Comparison of ENCODE assay signal across 9 mouse cellular contexts in the genomic region with DNA sequence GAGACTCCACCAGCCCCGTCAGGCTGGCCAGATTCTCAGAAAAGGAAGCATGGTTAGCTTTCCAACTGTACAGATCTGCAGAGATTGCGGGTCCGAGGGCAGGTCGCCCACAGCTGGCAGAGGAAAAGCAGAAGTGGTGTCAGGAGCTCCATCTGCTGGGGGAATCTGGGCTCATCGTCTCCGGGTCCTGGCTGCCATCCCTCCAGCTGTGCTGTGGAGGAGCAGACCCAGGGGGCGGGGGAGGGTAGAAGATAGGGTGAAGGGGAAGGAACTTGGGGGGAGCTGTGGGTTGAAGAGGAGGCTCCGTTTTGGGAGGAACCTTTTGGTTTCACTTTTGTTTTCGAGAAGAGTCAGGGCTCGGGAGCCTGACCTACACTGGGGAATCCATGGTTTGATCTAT.
A peak's percentile ranks its signal among the peaks of the same experiment; 100 is the strongest.
DNase-seq lines count a peak whose midpoint lies in the region; ATAC-seq and TF ChIP-seq lines count a peak whose summit lies in the region.
"Had no signal": no experiment of that assay in that cellular context is flagged by ENCODE, and none has a peak within 500 bp of the region (broad histone marks: within the 10 kb centered on the region; RNA-seq: fewer than 3 reads in every experiment).

No protein-coding gene starts in this region.

- no peak overlapping the region for H3K27ac ChIP-seq in kidney, adult 2 months (ENCODE audit: insufficient read depth, low read depth, low read length)
- H3K27ac ChIP-seq in MEL (ENCODE audit: control insufficient read depth, low read depth, low read length), result no peak overlapping the region
- H3K27ac ChIP-seq in intestine, postnatal 0 days (ENCODE audit: low read depth, low read length), result no peak overlapping the region
- no peak overlapping the region for H3K27ac ChIP-seq in small intestine, adult 2 months (ENCODE audit: insufficient read depth, low read depth, low read length)
- H3K27ac ChIP-seq in hindbrain, postnatal 0 days, result no peak overlapping the region
- H3K27ac ChIP-seq: heart, embryonic 13.5 days had no signal

- peak; percentile 36 for TF ChIP-seq RAD21 in MEL (IDR thresholded peaks at IDR 0.05; ENCODE audit: low read depth, low read length)

- no peaks in the 10 kb centered on the region for H3K4me1 ChIP-seq in kidney, adult 2 months (ENCODE audit: control insufficient read depth, insufficient read depth, low read length)
- H3K4me1 ChIP-seq in MEL (ENCODE audit: control insufficient read depth in 1 of 2, insufficient read depth in 2 of 2, low read length in 2 of 2), result peaks cover 0 to 5% of the 10 kb centered on the region in 2 experiments; a peak in 1 of 4 replicates
- H3K4me1 ChIP-seq in intestine, postnatal 0 days (replicated peaks; ENCODE audit: control insufficient read depth, insufficient read depth, low read length), result no peaks in the 10 kb centered on the region
- H3K4me1 ChIP-seq in small intestine, adult 2 months (ENCODE audit: control insufficient read depth, insufficient read depth, insufficient read length, low read length), result no peaks in the 10 kb centered on the region; the same call in 1 of the 2 replicates
- no peaks in the 10 kb centered on the region for H3K4me1 ChIP-seq in hindbrain, postnatal 0 days (ENCODE audit: insufficient read depth, low read length)
- H3K4me1 ChIP-seq: heart, embryonic 13.5 days had no signal

- no peaks in the 10 kb centered on the region for H3K36me3 ChIP-seq in kidney, adult 2 months (ENCODE audit: control insufficient read depth, insufficient read depth, low read length)
- no peaks in the 10 kb centered on the region for H3K36me3 ChIP-seq in MEL (ENCODE audit: control insufficient read depth in 1 of 2, insufficient read depth in 2 of 2, low read length in 2 of 2)
- H3K36me3 ChIP-seq in intestine, postnatal 0 days (ENCODE audit: control insufficient read depth, insufficient read depth), result no peaks in the 10 kb centered on the region; the same call in 1 of the 2 replicates
- H3K36me3 ChIP-seq in small intestine, adult 2 months (ENCODE audit: control insufficient read depth, insufficient read depth, low read length), result no peaks in the 10 kb centered on the region
- H3K36me3 ChIP-seq in hindbrain, postnatal 0 days (ENCODE audit: insufficient read depth, low read length), result 0 out of 2 replicates have a peak, but pooled peaks cover 7% of the 10 kb centered on the region

- no peaks in the 10 kb centered on the region for H3K27me3 ChIP-seq in kidney, adult 2 months (replicated peaks; ENCODE audit: control insufficient read depth, insufficient read depth, low read length)
- no peaks in the 10 kb centered on the region for H3K27me3 ChIP-seq in MEL (ENCODE audit: control insufficient read depth in 1 of 2, insufficient read depth in 2 of 2, low read length in 2 of 2)
- H3K27me3 ChIP-seq in intestine, postnatal 0 days (replicated peaks; ENCODE audit: control insufficient read depth, insufficient read depth, low read length), result no peaks in the 10 kb centered on the region
- no peaks in the 10 kb centered on the region for H3K27me3 ChIP-seq in small intestine, adult 2 months (ENCODE audit: control insufficient read depth, insufficient read depth, low read length)
- H3K27me3 ChIP-seq in hindbrain, postnatal 0 days (ENCODE audit: insufficient read depth, low read length), result no peaks in the 10 kb centered on the region
- H3K27me3 ChIP-seq: heart, embryonic 13.5 days had no signal

- peak overlapping the region; percentile 40; the same call in 1 of the 2 replicates for H3K4me3 ChIP-seq in kidney, adult 2 months (ENCODE audit: insufficient read depth, low read depth, low read length)
- H3K4me3 ChIP-seq in MEL (ENCODE audit: control insufficient read depth in 1 of 2, insufficient read depth in 1 of 2, low read depth in 2 of 2, low read length in 2 of 2), result peak overlapping the region; percentile 59 to 79
- no peak overlapping the region for H3K4me3 ChIP-seq in intestine, postnatal 0 days (ENCODE audit: low read depth, low read length)
- H3K4me3 ChIP-seq in small intestine, adult 2 months (ENCODE audit: low read depth, low read length), result peak overlapping the region; percentile 61
- H3K4me3 ChIP-seq in hindbrain, postnatal 0 days (ENCODE audit: low read length), result no peak overlapping the region
- H3K4me3 ChIP-seq: heart, embryonic 13.5 days had no signal

- peak overlapping the region; percentile 27; the same call in 1 of the 2 replicates for H3K4me2 ChIP-seq in intestine, postnatal 0 days (replicated peaks; ENCODE audit: low read depth)
- H3K4me2 ChIP-seq in hindbrain, postnatal 0 days (ENCODE audit: low read depth, low read length), result no peak overlapping the region
- H3K4me2 ChIP-seq: heart, embryonic 13.5 days had no signal

- H3K9ac ChIP-seq in MEL (ENCODE audit: control insufficient read depth, low read depth, low read length, poor library complexity, severe bottlenecking), result peak overlapping the region; percentile 59
- H3K9ac ChIP-seq in intestine, postnatal 0 days (ENCODE audit: low read depth, low read length), result no peak overlapping the region
- H3K9ac ChIP-seq in hindbrain, postnatal 0 days (replicated peaks; ENCODE audit: low read length), result no peak overlapping the region
- H3K9ac ChIP-seq: heart, embryonic 13.5 days had no signal

- TF ChIP-seq CTCF in kidney, adult 2 months (conservative IDR thresholded peaks at IDR 0.05; ENCODE audit: insufficient read depth, insufficient read length, low read depth, low read length), result 0 out of 2 replicates have a peak, but pooled peaks have one; percentile 10
- TF ChIP-seq CTCF in MEL (IDR thresholded peaks at IDR 0.05 in 2 of 3, conservative IDR thresholded peaks at IDR 0.05 in 1 of 3; ENCODE audit: control insufficient read depth in 1 of 3, insufficient read depth in 1 of 3, low read depth in 2 of 3, low read length in 3 of 3, poor library complexity in 1 of 3, severe bottlenecking in 1 of 3), result peak; percentile 28 to 78 (median 76); a peak in 5 of 6 replicates
- peak; percentile 53 for TF ChIP-seq CTCF in intestine, postnatal 0 days (IDR thresholded peaks at IDR 0.05; ENCODE audit: low read depth)
- no peak for TF ChIP-seq CTCF in small intestine, adult 2 months (IDR thresholded peaks at IDR 0.05; ENCODE audit: extremely low read depth, insufficient read length, insufficient replicate concordance, low read depth, low read length)
- TF ChIP-seq CTCF in hindbrain, postnatal 0 days (IDR thresholded peaks at IDR 0.05; ENCODE audit: low read depth), result no peak

- H3K9me3 ChIP-seq in MEL (replicated peaks; ENCODE audit: insufficient read depth, low read length), result no peaks in the 10 kb centered on the region
- no peaks in the 10 kb centered on the region for H3K9me3 ChIP-seq in intestine, postnatal 0 days (ENCODE audit: control insufficient read depth)
- no peaks in the 10 kb centered on the region for H3K9me3 ChIP-seq in hindbrain, postnatal 0 days (ENCODE audit: low read length)
- H3K9me3 ChIP-seq: heart, embryonic 13.5 days had no signal

- WGBS in kidney, adult 2 months, result 53% methylated on average over 10 of the region's 10 CpGs
- 58% methylated on average over 10 of the region's 10 CpGs for WGBS in intestine, postnatal 0 days
- 23% methylated on average over 10 of the region's 10 CpGs for WGBS in small intestine, adult 2 months
- 74% methylated on average over 10 of the region's 10 CpGs for WGBS in hindbrain, postnatal 0 days

- no peak for ATAC-seq in intestine, postnatal 0 days
- ATAC-seq in hindbrain, postnatal 0 days, result no peak

- no peaks in the 10 kb centered on the region for H3K79me2 ChIP-seq in MEL (ENCODE audit: control insufficient read depth, insufficient read depth, low read length, poor library complexity)

- TF ChIP-seq EP300 in MEL (IDR thresholded peaks at IDR 0.05; ENCODE audit: low read depth in 1 of 2, low read length in 2 of 2), result peak in 1 of 2 experiments; percentile 70; a peak in 2 of 4 replicates

- TF ChIP-seq POLR2A in kidney, adult 2 months (IDR thresholded peaks at IDR 0.05; ENCODE audit: low read depth, low read length), result no peak
- no peak for TF ChIP-seq POLR2A in MEL (IDR thresholded peaks at IDR 0.05; ENCODE audit: control insufficient read depth in 1 of 2, insufficient read depth in 1 of 2, low read depth in 1 of 2, low read length in 2 of 2, poor library complexity in 1 of 2)
- no peak for TF ChIP-seq POLR2A in small intestine, adult 2 months (IDR thresholded peaks at IDR 0.05; ENCODE audit: low read depth, low read length)

- no peak for DNase-seq in kidney, adult 2 months
- DNase-seq in kidney, adult 18-20 months, result no peak
- peak; percentile 90 for DNase-seq in MEL (ENCODE audit: low read depth, low spot score)
- no peak for DNase-seq in frontal cortex, postnatal 25 days (ENCODE audit: low spot score in 2 of 2)
- no peak for DNase-seq in right cerebral cortex, postnatal 4 days
- no peak for DNase-seq in hindbrain, postnatal 0 days (ENCODE audit: low spot score)

TF ChIP-seq in MEL, 35 proteins besides CTCF, POLR2A, EP300 and RAD21 (continues in another document):
- peak; percentile 82 for TF ChIP-seq MAZ (IDR thresholded peaks at IDR 0.05; ENCODE audit: low read depth, low read length)
- peak; percentile 26; the same call in 1 of the 2 replicates for TF ChIP-seq MAX (IDR thresholded peaks at IDR 0.05; ENCODE audit: low read length)
- no peak for TF ChIP-seq ZKSCAN1 (IDR thresholded peaks at IDR 0.05; ENCODE audit: low read depth, low read length)
- no peak for TF ChIP-seq KAT2A (conservative IDR thresholded peaks at IDR 0.05; ENCODE audit: low read depth, low read length)
- peak; percentile 45; the same call in 1 of the 2 replicates for TF ChIP-seq ELF1 (IDR thresholded peaks at IDR 0.05; ENCODE audit: low read depth, low read length)
- TF ChIP-seq MXI1 (IDR thresholded peaks at IDR 0.05; ENCODE audit: low read depth, low read length), result peak; percentile 57; the same call in 1 of the 2 replicates
- TF ChIP-seq ZC3H11A (IDR thresholded peaks at IDR 0.05; ENCODE audit: low read depth, low read length), result peak; percentile 31; the same call in 1 of the 2 replicates
- TF ChIP-seq ZNF384 (IDR thresholded peaks at IDR 0.05; ENCODE audit: low read depth, low read length), result no peak
- TF ChIP-seq TBP (IDR thresholded peaks at IDR 0.05; ENCODE audit: low read depth, low read length), result 0 out of 2 replicates have a peak, but pooled peaks have one; percentile 28
- TF ChIP-seq RCOR1 (IDR thresholded peaks at IDR 0.05; ENCODE audit: low read depth, low read length), result peak; percentile 97
- TF ChIP-seq ETS1 (IDR thresholded peaks at IDR 0.05; ENCODE audit: low read depth, low read length), result peak; percentile 98
- 0 out of 2 replicates have a peak, but pooled peaks have one; percentile 34 for TF ChIP-seq BHLHE40 (IDR thresholded peaks at IDR 0.05; ENCODE audit: borderline replicate concordance, low read depth, low read length)
- peak; percentile 83 for TF ChIP-seq TCF12 (IDR thresholded peaks at IDR 0.05; ENCODE audit: low read depth, low read length)
- TF ChIP-seq USF1 (IDR thresholded peaks at IDR 0.05; ENCODE audit: low read depth, low read length), result no peak
- TF ChIP-seq NRF1 (IDR thresholded peaks at IDR 0.05; ENCODE audit: insufficient read depth, low read depth, low read length, poor library complexity, severe bottlenecking), result no peak
- TF ChIP-seq SMC3 (IDR thresholded peaks at IDR 0.05; ENCODE audit: low read depth, low read length), result peak; percentile 65
- TF ChIP-seq MYC (IDR thresholded peaks at IDR 0.05; ENCODE audit: low read depth, low read length), result no peak

Comparison
In these comparisons a context has a peak if more than half of its experiments do, and no peak if none do; other contexts are left out.
1. H3K4me3 ChIP-seq: peak in kidney, adult 2 months (single experiment), MEL (2 of 2) and small intestine, adult 2 months (single experiment); none in intestine, postnatal 0 days (single experiment) and hindbrain, postnatal 0 days (single experiment).
2. CTCF ChIP-seq: peak in kidney, adult 2 months (single experiment), MEL (3 of 3) and intestine, postnatal 0 days (single experiment); none in small intestine, adult 2 months (single experiment) and hindbrain, postnatal 0 days (single experiment).